Mouse (Mus musculus) megakaryocyte-erythroid progenitor cell, adult 5 weeks (primary cell): ENCODE measurements around the gene Gab3. TPM values are rescaled to one million over a fixed set of nuclear protein-coding genes. Genes with fewer than 3 reads are reported as not detected.

ENCODE experiments used
- polyA plus RNA-seq: library from polyadenylated mRNA; stranded (reverse); fragments of >175 nt; gene quantifications from 2 replicates; pipeline ENCODE4 v1.2.3, GENCODE M21; 2012

The Gab3 gene
- 0.34 and 0.43 TPM in 2 replicates for polyA plus RNA-seq

DNA sequence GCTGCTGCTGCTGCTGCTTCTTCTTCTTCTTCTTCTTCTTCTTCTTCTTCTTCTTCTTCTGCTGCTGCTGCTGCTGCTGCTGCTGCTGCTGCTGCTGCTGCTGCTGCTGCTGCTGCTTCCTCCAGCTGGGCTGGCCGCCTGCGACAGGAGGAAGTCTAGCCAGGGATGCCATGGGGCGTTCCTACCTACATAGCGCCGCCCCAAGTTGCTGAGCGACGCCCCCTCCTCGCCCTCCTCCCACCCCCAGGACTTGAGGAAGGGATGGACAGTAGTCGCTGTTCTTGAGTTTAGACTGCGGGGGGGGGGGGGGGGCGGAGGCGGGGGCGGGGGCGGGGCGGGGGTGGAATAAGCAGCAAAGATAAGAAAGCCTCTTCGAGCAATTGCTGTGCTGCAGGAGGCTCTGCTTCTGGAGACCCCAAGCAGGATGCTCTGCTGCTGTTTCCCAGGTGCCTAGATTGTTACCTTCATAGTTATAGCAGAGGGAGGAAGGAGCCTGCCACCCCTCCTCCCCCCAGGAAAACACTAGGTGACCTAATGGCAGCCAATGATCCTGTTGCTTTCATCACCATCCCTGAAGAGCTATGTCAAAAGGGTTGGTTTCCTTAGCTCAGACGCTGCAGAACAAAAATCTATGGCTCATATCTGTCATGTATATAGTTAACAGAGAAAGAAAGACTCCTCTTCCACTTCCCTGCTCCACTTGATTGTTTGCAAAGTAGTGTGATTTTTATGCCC is at the start of gene Gab3:
Gene Gab3, minus strand, starts transcription at position 685 of the 735 bp plus-strand sequence.

DNA sequence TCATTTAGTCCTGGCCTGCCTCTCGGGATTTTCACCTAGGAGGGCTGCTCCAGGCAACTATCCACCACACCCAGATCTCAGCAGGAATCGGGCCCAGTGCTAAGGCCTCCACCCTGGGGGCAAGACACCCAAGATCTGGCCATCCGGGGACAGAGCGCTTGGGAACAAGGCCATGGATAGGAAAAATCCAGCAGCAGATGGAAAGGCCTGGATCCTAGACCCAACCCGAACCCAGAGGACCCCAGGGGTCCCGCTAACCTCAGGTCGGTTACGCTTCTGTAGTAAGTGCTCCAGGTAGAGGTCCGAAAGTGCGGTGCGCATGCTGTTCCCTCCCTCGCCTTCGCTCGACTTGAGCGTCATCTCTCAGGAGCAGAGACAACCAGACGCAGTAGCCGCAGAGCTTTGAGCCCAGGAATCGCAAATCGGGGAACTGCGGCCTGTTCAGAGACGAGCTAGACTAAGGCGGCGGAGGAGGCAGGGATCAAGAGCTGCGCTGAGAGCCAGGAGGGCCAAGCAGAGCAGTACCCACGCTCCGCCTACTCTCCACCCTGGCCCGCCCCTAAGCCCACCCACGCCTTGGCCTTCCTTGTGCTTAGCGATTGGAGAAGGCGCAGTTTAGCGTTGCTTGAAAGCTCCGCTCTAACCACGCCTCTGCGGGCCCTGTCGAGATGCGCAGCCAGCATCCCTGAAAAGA is 45.4 kb upstream of the Gab3 start, which contains the start of gene Mpp1:
Gene Mpp1, minus strand, starts transcription at position 550 of the 694 bp plus-strand sequence.

DNA sequence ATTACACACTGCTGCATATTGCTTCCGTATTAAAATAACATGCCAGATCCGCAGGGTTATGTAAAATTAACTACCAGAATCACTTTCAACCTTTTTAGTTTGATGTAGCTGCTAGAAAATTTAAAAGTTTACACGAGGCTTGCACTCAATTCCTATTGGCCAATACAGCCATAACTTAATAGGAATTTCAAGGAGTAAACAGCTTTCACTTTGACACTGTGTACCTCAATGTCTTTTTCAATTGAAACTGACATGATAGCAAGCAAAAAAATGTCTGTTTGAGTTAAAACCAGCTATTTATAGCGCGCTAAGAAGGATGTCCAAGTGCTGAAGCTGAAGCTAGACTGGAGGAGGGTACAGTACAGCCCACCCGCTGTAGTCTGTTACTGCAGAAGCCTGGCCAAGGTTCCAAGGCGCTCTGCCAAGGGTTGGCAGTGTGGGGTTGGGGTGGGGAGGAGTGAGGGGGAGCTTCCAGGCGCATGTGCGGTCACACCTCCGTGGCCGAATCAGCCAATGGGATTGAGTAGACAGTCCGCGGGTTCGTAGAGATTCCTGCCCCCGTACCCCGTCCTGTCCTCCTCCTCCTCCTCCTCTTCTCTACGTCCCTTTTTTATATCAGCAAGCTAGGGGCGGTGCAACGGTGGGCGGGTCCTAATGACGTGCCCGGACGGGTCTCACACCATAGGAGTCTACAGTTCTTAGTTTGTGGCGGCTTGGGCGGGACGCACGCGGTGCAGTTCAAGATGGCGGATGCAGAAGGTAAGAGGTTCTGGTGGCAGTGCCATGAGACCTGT is 10.3 kb upstream of the Gab3 start, which contains the start of gene Dkc1:
Gene Dkc1, plus strand, starts transcription at position 486 of the 794 bp plus-strand sequence.

Other genes starting within 250 kb of the Gab3 start
- not detected in 2 replicates for gene Gm5936, start 248.3 kb downstream of the Gab3 start, polyA plus RNA-seq
- gene Dkc1, start 10.4 kb upstream of the Gab3 start, polyA plus RNA-seq: 14.4 and 14.9 TPM in 2 replicates
- 3.8 and 5.4 TPM in 2 replicates for gene Mpp1, start 45.6 kb upstream of the Gab3 start, polyA plus RNA-seq
- not detected in 2 replicates for gene Smim9, start 78.3 kb upstream of the Gab3 start, polyA plus RNA-seq